Mouse (Mus musculus): Measurements from ENCODE around the gene Lrmda.

Lrmda gene

DNA sequence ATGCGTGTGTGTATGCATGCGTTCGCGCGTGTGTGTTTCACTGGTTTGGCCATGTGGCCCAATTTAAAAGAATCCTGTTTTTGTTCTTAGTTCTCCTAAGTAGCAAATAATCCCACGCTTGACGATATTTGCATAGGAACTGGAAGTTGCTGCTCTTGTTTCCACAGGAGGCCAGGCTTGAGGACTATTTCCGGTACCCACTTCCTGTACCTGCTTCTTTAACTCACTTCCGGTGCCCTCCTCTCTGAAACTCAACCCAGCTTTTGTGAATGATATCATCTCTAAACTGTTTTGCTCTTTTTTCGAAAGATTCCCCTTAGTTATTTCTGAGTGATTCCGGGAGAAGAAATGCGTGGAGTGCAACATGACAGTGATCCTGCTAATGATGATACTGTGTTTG lies 236.8 kb downstream of the Lrmda start:
- DNase-seq = no peak

DNA sequence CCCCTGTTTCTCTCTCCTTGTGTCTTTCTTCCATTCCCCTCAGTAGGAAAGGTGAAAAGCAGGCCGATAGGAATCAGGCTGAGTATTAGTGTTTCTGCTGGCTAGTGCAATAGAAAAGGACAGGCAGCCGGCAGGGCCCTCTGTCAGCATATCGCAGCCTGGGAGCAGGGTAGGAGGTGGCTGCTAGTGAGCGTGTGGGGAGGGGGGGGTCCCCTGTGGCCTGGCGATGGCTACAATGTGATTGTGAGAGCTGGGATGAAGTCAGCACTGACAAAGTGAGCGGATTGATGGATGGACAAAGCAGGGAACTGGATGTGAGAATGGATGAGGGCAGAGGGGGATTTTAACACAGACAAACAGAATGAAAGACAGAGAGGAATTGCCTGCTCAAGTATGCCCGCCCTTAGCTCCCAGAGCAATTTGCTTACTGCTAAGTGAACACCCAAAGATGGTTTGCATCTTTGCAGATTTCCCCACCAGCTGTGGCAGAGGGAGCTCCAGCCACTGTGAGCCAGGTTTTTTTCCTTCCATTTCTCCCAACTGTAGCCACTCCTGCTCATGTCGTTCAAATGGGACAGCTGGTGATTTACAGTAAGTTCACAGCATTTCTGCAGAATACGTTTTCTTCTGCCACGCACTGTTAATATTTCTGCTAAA lies 240.0 kb downstream of the Lrmda start:
- DNase-seq = no peak

GRCm38 (mm10) chr14:22260033-22260419 lies 240.5 kb downstream of the Lrmda start:
- DNase-seq = no peak

GRCm38 (mm10) chr14:22265229-22265905 lies 245.9 kb downstream of the Lrmda start:
- no peak for DNase-seq

DNA sequence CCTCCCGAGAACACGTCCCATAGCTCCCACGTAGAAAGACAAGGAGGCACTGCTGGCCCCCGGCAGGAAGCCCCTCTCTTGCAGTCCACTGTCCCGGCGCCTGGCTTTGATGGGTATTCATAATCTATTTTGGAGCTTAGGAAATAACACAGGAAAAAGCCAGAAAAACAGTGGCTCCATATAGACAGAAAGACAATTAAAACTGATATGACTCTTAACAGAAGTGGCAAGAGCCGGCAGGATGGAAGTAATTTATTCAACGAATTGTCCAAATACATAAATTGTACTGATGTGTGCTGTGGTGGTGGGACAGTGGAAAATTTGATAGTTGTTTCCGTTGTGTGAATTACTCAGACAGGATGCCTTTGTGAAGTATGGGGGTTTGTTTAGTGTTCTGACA lies 250.3 kb downstream of the Lrmda start:
- DNase-seq = no peak

- DNase-seq = no peak
Observed at GRCm38 (mm10) chr14:22278053-22278452, 258.5 kb downstream of the Lrmda start.

GRCm38 (mm10) chr14:22279591-22279990 lies 260.1 kb downstream of the Lrmda start:
- DNase-seq = no peak

DNA sequence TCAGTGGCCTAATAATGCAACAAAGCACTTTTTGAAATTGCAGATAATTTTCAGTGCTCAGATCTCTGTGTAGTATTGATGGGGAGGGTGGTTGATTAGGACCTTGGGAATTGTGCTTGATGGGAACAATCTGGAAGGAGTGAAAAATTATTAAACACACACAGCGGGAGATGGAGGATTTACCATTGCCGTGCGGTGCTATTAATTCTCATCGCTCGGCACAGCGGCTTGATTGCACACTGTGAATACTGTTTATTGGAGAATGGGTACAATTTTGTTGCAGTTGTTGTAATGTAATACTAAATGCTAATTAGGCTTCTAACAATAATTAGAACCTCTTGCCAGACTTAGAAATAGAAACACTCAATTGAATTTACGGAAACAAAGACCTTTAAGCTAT lies 262.1 kb downstream of the Lrmda start:
- no peak for DNase-seq

DNA sequence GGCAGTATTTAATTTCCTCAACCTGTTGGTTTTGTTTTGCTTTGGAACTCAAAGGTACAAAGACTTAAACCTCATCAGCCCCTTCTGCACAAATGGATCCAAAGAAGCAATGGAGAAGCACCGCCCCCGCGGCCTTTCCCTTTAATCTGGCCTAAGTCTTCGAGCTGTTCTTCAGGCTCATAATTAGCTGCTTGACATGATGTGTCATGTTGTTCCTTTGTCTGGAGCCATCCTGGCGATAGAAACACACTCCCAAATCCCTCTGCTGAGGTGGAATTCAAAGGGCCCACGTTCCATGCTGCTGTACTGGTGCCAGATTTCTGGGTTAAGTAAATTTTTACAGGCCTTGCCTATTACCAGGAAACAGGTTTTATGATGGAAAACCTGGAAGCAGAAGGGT lies 263.3 kb downstream of the Lrmda start:
- DNase-seq = no peak

GRCm38 (mm10) chr14:22283722-22284121 lies 264.2 kb downstream of the Lrmda start:
- peak; percentile 31 for DNase-seq

GRCm38 (mm10) chr14:22284823-22285517 lies 265.5 kb downstream of the Lrmda start:
- no peak for DNase-seq

DNA sequence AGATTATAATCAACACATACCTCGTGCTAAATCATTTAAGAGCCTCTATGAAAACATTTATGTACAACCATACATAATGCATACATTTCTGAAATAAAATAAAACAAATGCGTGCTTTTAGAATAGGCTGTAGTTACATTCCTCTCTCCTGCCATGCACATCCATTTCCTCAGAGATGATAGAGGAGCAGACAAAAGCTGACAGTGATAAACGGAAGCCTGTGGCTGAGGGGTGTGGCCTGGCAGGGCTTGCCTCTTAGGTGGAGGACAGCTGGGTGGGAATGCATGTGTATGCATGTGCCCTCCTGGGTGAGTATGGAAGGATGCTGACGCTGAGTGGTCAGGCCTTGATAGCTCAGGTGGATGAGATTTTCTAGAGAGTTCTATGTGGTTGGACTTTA lies 266.3 kb downstream of the Lrmda start:
- no peak for DNase-seq

GRCm38 (mm10) chr14:22288179-22288578 lies 268.7 kb downstream of the Lrmda start:
- no peak for DNase-seq

GRCm38 (mm10) chr14:22289380-22289922 lies 269.9 kb downstream of the Lrmda start:
- no peak for DNase-seq

DNA sequence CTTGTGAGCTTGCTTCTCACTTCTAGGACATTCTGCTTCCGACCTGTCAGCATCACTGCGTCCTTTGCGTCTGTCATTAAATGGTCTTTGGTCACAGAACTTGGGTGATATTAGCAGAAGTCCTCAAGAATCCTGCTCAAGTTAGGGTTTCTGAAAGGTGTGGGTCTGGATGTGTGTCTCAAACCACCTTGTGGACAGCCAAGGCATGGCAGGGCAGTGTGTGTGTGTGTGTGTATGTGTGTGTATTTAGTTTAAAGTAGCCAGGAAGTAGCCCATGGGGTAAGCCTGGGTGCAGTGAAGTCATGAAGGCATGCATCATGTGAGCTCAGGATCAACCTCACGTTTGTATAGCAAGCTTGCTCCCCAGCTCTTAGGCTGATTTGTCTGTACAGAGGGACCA lies 274.9 kb downstream of the Lrmda start:
- no peak for DNase-seq

- DNase-seq = no peak
Observed at GRCm38 (mm10) chr14:22296655-22297239, 277.2 kb downstream of the Lrmda start.

DNA sequence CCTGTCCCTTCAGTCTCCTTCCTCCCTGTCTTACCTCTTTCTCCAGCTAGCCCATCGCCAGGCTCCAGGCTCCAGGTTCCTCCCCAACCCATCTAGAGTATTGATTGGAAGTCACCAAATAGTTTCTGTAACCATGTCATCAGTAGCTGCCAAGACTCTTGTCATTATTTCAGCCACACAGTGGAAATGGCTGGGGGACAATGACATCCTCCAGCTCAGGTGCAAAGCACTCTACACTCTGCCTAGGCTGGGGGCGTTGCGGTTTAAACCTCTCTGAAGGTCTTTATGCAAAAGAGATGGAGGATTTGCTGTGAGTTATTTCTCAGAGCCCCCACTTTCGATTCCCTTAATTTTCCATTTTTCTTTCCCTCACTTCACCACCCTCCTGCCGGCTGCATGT lies 287.2 kb downstream of the Lrmda start:
- no peak for DNase-seq

GRCm38 (mm10) chr14:22308059-22308458 lies 288.5 kb downstream of the Lrmda start:
- DNase-seq = no peak

- DNase-seq = no peak
Observed at GRCm38 (mm10) chr14:22323058-22323457, 303.5 kb downstream of the Lrmda start.

- no peak for DNase-seq
Observed at GRCm38 (mm10) chr14:22323530-22324292, 304.2 kb downstream of the Lrmda start.

DNA sequence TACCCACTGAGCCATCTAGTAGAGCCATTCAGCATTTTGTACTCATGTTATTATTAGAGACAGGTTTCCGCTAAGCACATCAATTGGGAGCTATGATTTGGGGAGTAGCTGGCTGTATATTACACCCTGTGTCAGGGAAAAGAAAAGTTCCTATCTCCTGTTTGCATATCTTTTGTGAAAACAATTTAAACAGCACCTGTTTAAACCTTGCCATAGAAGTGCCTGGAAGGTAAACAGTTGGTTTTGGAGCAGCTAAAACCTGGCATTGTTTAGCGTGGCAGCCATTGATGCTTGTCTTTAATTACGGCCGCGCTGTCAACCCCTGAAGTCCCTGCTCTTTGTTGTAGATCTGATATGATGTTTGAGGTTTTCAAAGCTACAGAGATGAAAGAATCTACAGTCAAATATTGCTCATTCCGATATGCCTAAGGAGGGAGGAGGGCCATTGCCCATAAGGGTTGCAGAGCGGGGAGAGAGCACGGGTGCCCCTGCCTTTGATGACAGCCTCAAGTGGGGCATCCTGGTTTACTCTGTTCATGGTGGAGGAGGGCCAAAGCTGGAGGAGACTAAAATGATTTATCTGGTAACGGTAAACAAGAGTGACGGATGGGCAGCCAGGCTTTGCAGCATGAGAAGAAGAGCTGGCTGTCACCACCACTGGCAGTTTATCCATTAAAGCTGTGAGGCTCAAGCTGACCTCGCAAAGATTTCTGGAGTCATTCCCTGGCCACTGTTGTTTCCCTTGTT lies 306.9 kb downstream of the Lrmda start:
- DNase-seq = no peak

DNA sequence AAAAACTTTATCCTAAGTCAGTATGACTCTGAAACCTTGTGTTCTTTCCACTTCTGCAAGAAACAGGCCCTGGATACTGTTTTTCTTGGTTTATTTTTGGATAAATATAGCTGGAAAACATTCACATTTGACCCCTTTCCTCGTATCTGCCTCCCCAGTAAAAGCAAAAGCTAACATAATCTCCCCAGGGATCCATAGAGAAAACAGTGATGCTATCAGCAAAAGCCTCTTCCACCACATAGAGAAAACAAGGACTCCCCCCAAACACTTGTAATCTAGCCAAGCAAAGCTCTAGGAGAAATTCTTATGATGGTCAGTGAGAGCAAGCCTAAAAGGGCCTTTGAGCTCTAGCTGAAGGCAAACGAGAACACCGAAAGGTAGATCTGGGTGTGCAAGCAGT lies 309.7 kb downstream of the Lrmda start:
- no peak for DNase-seq
